Mouse (Mus musculus) spleen, postnatal 36 days (tissue): Measurements from ENCODE around the gene Gm20388.
A peak's percentile ranks its signal among the peaks of the same experiment; 100 is the strongest.

Source experiments
- DNase-seq, 2 experiments: peaks; one replicate each; pipeline ENCODE4 v3.0.0; 2022; ENCODE audit warnings: low spot score in 2 of 2, mixed read lengths in 1 of 2

Gene Gm20388

DNA sequence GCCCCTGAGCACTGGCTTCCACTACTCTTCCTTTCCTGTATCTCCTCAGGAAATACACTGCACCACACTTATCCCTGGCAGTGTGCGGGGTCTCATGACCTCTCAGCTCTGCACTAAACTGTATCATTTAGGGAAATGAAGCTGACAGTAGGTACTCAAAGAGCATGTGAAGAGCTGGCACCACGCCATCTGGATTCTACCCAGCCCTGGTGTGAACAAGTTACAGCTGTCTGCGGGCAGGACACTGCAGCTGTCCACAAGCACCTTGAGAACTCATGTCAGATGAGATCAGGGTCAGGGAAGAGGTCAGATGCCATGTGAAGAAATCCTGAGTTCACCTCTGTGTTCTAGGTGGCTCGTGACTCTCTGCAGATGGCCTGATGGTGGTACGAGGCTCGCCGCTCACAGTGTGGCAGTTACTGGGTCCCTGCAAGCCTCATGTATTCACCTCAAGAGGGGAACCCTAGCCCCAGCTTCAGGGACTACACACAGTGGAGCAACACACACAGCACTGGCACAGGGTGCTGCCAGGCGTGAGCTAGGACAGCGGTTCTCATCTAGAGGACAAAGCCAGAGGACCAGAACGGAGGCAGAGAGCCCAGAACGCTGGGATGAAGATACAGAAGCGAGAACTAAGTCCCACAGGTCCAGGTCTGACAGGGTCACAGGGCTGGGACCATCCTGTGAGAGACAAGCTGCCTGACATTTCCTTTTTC lies 1710.3 kb downstream of the Gm20388 start:
- DNase-seq: no peak

DNA sequence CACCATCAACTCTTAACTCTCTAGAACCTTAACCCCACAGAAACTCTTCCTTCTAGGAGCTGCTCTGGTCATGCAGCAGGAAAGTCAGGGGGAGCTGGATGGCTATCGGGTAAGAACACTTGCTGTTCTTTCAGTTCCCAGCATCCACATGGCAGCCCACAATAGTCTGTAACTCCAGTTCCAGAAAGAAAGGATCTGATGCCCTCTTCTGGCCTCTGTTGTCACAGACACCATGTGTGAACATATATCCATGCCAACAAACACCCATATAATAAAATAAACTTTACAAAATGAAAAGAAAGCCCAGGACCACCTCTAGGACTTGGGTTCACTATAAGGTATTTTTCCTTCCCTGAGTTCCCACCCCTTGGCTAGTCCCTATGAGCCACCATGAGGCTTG lies 1711.2 kb downstream of the Gm20388 start:
- no peak for DNase-seq

- DNase-seq: no peak
Measured at GRCm38 (mm10) chr8:121623043-121623442, 1712.4 kb downstream of the Gm20388 start.

DNA sequence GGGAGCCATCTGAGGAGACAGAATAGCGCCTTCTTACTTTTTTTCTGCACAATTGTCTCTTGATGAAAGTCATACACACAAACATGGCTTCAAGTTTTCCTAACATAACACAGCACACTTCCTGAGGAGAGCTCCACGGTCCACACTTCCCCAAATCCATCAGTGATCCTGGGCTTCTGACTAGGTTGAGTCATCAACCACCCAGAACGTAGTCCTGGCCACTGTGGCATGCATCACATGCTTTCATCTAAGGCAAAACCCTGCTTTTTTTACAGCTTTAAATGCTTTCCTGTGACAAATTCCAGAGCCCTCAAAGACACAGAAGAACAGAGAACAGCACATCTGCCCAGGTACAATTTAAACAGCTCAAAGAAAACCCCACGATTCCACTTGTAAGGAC lies 1718.0 kb downstream of the Gm20388 start:
- DNase-seq: no peak

DNA sequence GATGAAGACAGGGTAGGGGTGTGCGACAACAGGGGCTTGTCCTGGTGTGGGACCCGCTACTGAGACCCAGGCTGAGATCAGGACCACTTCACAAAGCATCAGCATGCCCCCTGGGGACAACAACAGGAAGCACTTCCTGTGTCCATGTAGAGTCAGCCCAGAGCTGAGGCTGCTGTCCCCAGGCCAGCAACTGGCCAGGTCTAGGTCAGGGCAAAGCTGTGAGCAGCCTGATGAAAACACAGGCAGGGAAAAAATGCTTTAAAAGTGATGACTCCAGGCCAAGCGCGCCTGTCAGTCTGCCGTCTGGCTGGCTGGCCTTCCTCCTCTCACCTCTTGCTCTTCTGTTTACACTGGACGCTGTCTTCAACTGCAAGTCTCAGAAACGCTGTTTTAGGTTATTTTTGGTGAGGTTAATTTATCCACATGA lies 1721.0 kb downstream of the Gm20388 start:
- DNase-seq: no peak

- no peak for DNase-seq
Measured at GRCm38 (mm10) chr8:121632401-121632800, 1721.8 kb downstream of the Gm20388 start.

GRCm38 (mm10) chr8:121635534-121635933 lies 1724.9 kb downstream of the Gm20388 start:
- no peak for DNase-seq

DNA sequence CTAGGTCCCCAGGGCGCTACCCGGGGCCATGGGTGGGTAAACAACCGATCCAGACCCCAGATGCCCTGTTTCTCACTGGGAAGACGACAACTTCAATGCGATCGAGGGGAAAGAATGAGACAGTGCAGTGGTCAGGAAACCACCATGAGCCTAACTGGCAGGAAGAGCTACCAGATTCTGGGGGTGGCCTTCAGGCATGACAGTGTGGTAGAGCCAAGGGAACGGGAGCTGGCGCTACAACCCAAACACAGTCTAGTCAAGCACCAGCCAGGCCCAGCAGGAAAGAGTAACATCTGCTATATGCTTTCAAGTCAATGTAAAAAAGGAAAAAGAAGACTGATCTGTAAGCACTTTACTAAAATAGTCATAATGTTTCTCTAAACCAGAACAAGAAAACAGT lies 1725.5 kb downstream of the Gm20388 start:
- DNase-seq: no peak

DNA sequence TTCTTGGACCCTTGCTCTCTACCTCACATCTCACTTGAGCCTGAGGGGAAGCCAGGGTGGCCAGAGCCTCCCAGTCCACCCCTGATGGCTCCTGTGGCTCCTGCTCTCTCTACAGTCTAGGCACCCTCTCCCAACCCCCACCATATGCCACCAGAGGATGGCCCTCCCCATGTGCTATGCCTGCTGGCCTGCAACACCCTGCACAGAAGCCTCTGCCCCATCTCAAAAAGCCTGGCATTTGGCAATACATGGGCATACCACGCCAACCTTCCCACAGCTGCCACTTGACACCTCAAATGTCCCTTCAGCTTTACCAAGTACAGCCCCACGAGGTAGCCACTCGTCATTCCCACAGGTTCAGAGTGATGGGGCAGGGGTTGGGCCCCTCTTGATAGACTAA lies 1732.2 kb downstream of the Gm20388 start:
- no peak for DNase-seq

DNA sequence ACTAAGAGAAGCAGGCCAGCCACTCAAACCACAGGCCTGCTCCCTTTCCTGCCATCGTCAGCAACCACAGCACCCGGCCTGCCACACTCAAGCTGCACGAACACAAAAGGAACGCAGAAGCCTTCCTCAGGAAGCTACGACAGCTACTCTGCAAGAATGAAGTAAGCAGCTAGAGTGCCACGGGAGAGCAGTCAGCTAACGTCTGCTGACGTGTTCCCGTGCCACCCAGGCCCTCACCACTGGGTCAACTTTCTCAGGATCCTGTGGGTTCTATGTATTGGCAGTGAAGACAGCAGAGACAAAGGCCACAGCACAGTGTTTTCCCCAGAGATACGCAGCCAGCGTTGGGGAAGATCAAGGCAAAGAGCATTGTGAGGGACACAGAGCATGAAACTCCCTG lies 1732.7 kb downstream of the Gm20388 start:
- no peak for DNase-seq

DNA sequence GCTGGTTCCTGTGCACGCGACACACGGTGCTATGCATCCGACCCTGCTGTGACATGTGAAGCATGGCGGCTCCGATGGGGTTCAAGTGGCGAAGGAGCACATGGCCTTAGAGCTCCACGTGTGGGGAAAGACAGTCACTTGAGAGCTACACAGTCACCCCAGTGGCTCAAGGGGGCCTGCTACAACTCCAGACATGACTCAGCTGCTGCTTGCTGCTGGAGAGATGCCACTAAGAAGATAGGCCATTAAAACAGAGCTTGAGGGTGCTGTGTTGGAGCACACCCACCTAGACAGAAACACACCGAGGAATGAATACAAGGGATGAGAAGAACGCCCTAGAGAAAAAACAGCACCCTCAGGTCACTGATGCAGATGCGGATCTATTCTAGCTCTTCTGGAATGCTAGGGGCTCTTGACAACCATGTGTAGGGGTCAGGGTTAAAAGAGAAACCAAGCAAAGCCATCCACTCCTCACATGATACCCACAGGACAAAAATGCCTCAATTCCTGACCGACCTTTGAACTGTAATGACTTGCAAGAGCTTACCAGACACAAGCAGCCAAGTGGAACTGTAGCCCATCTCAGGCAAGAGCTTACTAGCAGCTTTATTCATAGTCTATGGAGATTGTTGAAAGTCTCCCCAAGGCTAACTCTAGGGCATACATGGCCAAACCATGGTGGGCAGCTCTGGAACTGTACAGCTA lies 1737.0 kb downstream of the Gm20388 start:
- DNase-seq: no peak

GRCm38 (mm10) chr8:121648451-121648850 lies 1737.8 kb downstream of the Gm20388 start:
- no peak for DNase-seq

DNA sequence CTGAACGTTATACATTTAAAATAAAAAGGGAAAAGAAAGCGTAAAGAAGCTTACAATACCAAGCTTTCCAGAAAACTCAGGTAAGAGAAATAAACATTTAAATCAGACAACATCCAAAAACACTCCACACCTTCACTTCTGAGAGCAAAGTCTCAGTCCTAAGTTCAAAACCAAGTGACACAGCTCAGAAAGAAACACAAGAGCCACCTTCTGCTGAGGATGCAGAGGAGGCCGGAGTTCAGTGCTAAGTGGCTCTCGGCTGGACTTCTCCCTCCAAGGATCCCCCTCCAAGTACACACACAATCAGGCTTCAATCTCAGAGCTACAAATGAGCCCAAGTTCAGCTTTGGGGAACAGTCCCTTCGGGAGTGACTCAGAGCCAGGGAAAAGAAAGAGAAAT lies 1738.8 kb downstream of the Gm20388 start:
- DNase-seq: no peak

DNA sequence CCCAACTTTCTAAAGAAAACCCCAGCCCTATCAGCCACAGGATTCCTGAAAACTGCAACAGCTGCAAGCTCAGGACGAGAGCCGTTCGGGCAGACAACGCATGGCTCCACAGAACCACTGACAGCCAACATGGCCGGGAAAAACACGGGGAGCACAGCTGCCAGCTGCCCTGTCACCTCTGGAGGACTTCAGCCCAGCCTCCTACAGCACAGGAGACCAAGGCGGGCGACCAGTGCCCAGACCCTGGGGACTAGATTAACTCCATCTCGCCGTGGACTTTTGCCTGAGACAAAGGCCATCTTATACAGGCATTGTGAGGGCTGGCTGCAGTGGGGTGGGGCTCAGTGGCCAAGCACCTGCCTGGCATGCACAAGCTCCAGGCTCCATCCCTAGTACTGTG lies 1739.3 kb downstream of the Gm20388 start:
- no peak for DNase-seq

DNA sequence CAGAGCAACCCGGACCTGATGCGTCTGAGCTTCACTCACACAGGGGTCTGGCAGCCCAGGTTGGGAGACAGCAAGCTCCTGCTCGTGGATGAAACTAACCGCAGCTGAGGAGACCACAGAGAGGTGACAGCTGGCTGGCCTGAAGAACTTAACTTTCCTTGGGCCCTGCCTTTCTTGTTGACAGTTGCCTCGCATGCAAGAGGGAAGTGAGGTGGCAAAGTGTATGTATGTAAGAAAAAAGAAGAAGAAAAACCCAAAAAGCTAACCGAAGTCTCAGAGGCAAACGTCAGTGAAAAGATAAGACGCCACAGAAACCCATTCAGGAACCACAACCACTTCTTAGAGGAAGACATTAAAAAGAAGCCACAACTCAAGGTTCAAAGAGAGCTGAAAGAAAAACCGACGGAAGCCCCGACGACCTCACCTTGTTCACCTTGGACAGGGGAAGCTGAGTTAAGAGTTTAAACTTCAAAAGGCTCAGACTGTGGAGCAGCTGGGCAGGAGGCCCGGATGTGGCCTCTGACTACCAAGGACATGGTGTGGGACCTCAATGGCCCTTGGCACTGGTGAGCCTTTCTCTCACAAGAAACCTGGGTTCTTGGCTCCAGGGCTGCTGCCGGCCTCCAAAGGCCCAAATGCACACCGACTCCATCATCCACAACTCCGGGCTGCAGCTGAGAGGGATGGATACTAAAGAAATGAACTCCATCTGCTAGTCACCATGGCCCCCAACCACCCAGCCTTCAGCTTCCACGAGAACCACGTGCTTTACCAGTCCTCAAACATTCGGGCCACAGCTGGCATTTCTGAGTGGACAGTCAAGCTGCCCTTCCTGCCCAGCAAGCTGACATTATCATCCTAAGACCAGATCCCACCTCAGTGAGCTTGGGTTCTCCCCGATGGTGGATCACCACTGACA lies 1740.0 kb downstream of the Gm20388 start:
- no peak for DNase-seq

GRCm38 (mm10) chr8:121651308-121651873 lies 1740.8 kb downstream of the Gm20388 start:
- no peak for DNase-seq

DNA sequence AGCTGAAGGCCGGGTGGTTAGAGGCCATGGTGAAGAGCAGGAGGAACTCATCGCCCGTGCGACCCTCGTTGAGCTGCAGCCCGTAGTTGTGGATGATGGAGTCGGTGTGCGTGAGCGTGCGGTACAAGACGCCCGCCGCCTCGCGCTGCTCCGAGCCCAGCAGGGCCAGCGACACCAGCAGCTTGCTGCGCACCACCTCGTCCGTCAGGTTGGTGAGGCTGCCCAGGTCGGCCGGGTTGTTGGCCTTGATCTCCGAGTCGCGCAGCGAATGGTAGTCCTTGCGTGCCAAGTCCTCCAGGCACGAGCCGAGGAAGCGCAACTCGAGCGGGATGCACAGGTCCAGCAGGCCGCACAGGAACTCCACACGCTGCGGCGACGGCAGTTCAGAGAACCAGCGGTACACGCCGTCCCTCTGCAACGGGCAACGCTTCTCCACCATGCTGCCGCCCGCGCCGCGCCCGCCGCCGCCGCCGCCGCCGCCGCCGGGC lies 1741.3 kb downstream of the Gm20388 start:
- DNase-seq: no peak

- peak; percentile 56 to 66 for DNase-seq
Measured at GRCm38 (mm10) chr8:121652774-121653323, 1742.2 kb downstream of the Gm20388 start, which contains the start of gene Zcchc14. Gene Zcchc14 (minus strand): TSS chr8:121652901.

DNA sequence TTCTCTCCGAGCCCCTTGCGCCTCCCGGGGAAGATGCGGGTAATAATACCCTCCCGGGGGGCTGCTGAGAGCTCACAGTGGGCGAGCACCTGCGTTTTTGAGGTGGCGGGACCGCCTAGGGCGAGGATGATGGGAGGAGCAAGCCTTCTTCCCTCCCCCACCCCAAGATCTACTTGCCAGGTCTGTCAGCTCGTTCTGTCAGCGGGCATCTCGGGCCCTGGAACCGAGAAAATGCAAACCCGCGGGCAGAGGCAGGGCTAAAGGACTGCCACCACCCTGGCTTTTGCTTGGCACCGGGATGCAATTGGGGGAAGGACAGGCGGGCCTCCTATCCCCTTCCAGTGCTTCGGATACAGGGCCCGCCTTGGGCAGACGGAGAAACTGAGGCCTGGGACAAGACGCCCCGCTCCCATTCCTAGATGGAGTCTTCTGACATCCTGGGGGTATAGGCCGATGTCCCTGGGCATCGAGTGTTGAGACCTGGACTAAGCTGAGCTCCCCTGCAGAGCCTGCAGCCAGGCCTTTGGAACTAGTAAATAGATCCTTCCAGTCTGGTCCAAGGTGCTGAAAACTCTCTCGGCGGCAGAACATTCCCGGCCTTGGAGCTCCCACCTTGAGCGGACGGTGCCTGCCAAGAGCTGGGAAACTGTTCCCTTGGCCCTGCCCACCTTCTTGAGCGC lies 1742.8 kb downstream of the Gm20388 start:
- DNase-seq: no peak

- no peak for DNase-seq
Measured at GRCm38 (mm10) chr8:121654131-121654530, 1743.5 kb downstream of the Gm20388 start.

GRCm38 (mm10) chr8:121654966-121655494 lies 1744.4 kb downstream of the Gm20388 start:
- no peak for DNase-seq
